Mouse (Mus musculus) ES-Bruce4 (cell line): ENCODE measurements around the gene Aff3.

Source experiments
- CTCF ChIP-seq: IDR thresholded peaks from one replicate; pipeline ENCODE4 v1.8.1; 2011; ENCODE audit warnings: low read depth, low read length
- EP300 ChIP-seq: IDR thresholded peaks from 2 replicates; pipeline ENCODE4 v1.6.1; 2011; ENCODE audit warnings: low read depth, low read length; ENCODE audit not compliant: insufficient read depth
- POLR2A ChIP-seq: IDR thresholded peaks from one replicate; pipeline ENCODE4 v1.8.1; 2011; ENCODE audit warnings: low read length; ENCODE audit not compliant: insufficient read depth

GRCm38 (mm10) chr1:38307234-38307633, 357.5 kb downstream of the Aff3 start:
- TF ChIP-seq POLR2A (no peak), CTCF (peak; percentile 38), EP300 (no peak)
